Comparison of ENCODE assay signal across 11 mouse cellular contexts in genomic region chr15:103165924-103166323, GRCm38 (mm10). TPM values are rescaled to one million over a fixed set of nuclear protein-coding genes. Genes with fewer than 3 reads are reported as not detected.
DNase-seq lines count a peak whose midpoint lies in the region; ATAC-seq lines count a peak whose summit lies in the region.
"Had no signal": no experiment of that assay in that cellular context is flagged by ENCODE, and none has a peak within 500 bp of the region (broad histone marks: within the 10 kb centered on the region; RNA-seq: fewer than 3 reads in every experiment).

No protein-coding gene starts in this region.

- peak overlapping the region; percentile 7; the same call in 1 of the 2 replicates for H3K9ac ChIP-seq in kidney, embryonic 14.5 days (ENCODE audit: low read depth, low read length)
- peak overlapping the region; percentile 65 for H3K9ac ChIP-seq in neural tube, embryonic 12.5 days
- H3K9ac ChIP-seq: embryonic facial prominence, embryonic 12.5 days; forebrain, embryonic 15.5 days had no signal

- no peaks in the 10 kb centered on the region for H3K36me3 ChIP-seq in kidney, embryonic 14.5 days (ENCODE audit: control insufficient read depth, insufficient read depth, low read length)
- H3K36me3 ChIP-seq in neural tube, embryonic 12.5 days = peaks cover 5% of the 10 kb centered on the region
- H3K36me3 ChIP-seq: embryonic facial prominence, embryonic 12.5 days; forebrain, embryonic 15.5 days; heart, embryonic 10.5 days had no signal

- no peak for ATAC-seq in kidney, embryonic 14.5 days (ENCODE audit: low FRiP score, low TSS enrichment)
- peak; percentile 27; the same call in 1 of the 2 replicates for ATAC-seq in neural tube, embryonic 12.5 days (ENCODE audit: low FRiP score, low read depth)
- ATAC-seq: activated CD4-positive, CD25-positive, alpha-beta regulatory T cell, adult 4 months had no signal

- no peaks in the 10 kb centered on the region for H3K9me3 ChIP-seq in kidney, embryonic 14.5 days (ENCODE audit: control insufficient read depth, low read length)
- H3K9me3 ChIP-seq in neural tube, embryonic 12.5 days = no peaks in the 10 kb centered on the region
- H3K9me3 ChIP-seq: embryonic facial prominence, embryonic 12.5 days; forebrain, embryonic 15.5 days; heart, embryonic 10.5 days had no signal

- H3K4me2 ChIP-seq in kidney, embryonic 14.5 days (replicated peaks; ENCODE audit: low read depth, low read length) = no peak overlapping the region
- peak overlapping the region; percentile 64 for H3K4me2 ChIP-seq in neural tube, embryonic 12.5 days (replicated peaks)
- H3K4me2 ChIP-seq: embryonic facial prominence, embryonic 12.5 days; forebrain, embryonic 15.5 days had no signal

- no peak overlapping the region for H3K27ac ChIP-seq in kidney, embryonic 14.5 days (ENCODE audit: low read depth, low read length)
- peak overlapping the region; percentile 94; the same call in 1 of the 2 replicates for H3K27ac ChIP-seq in neural tube, embryonic 12.5 days
- H3K27ac ChIP-seq: embryonic facial prominence, embryonic 12.5 days; forebrain, embryonic 15.5 days had no signal

- H3K27me3 ChIP-seq in kidney, embryonic 14.5 days (ENCODE audit: control insufficient read depth, insufficient read depth, low read length) = peaks cover 7% of the 10 kb centered on the region
- H3K27me3 ChIP-seq in neural tube, embryonic 12.5 days (replicated peaks) = no peaks in the 10 kb centered on the region

- H3K4me1 ChIP-seq in kidney, embryonic 14.5 days (ENCODE audit: control insufficient read depth, insufficient read depth, low read length) = peaks cover 48% of the 10 kb centered on the region
- H3K4me1 ChIP-seq in neural tube, embryonic 12.5 days = peaks cover 80% of the 10 kb centered on the region

- H3K4me3 ChIP-seq in kidney, embryonic 14.5 days (ENCODE audit: low read length) = no peak overlapping the region
- H3K4me3 ChIP-seq in neural tube, embryonic 12.5 days = peak overlapping the region; percentile 27
- H3K4me3 ChIP-seq: embryonic facial prominence, embryonic 12.5 days; forebrain, embryonic 15.5 days had no signal

- DNase-seq in embryo, embryonic 11 days = peak; percentile 31
- no peak for DNase-seq in embryo, embryonic 10.5 days (ENCODE audit: low spot score)
- no peak for DNase-seq in kidney, adult 18-20 months
- DNase-seq in thymus, postnatal 14 days = no peak
- no peak for DNase-seq in ovary, postnatal 36 days (ENCODE audit: low spot score)

- WGBS in kidney, embryonic 14.5 days = 47% methylated on average over 5 of the region's 5 CpGs
- WGBS in neural tube, embryonic 12.5 days = 15% methylated on average over 5 of the region's 5 CpGs

RNA-seq across cellular contexts. Expression of gene Smug1, which starts 1.0 kb away (rescaled TPM):
- polyA plus RNA-seq in kidney, embryonic 14.5 days (2014; fragmentation: Nextera tagmentation; extraction: Ambion mirVana) = 11.5 and 19.5 TPM in 2 replicates
- 66.6 and 68.0 TPM in 2 replicates for polyA plus RNA-seq in neural tube, embryonic 12.5 days (2016; fragmentation: Nextera tagmentation; extraction: Ambion mirVana)
